Mouse (Mus musculus): ENCODE measurements around the gene Phf24. TPM values are rescaled to one million over a fixed set of nuclear protein-coding genes. Genes with fewer than 3 reads are reported as not detected.

Gene Phf24
- polyA plus RNA-seq (2015; fragmentation: Nextera tagmentation; extraction: Ambion mirVana): 0.12 and 0.39 TPM in 2 replicates

DNA sequence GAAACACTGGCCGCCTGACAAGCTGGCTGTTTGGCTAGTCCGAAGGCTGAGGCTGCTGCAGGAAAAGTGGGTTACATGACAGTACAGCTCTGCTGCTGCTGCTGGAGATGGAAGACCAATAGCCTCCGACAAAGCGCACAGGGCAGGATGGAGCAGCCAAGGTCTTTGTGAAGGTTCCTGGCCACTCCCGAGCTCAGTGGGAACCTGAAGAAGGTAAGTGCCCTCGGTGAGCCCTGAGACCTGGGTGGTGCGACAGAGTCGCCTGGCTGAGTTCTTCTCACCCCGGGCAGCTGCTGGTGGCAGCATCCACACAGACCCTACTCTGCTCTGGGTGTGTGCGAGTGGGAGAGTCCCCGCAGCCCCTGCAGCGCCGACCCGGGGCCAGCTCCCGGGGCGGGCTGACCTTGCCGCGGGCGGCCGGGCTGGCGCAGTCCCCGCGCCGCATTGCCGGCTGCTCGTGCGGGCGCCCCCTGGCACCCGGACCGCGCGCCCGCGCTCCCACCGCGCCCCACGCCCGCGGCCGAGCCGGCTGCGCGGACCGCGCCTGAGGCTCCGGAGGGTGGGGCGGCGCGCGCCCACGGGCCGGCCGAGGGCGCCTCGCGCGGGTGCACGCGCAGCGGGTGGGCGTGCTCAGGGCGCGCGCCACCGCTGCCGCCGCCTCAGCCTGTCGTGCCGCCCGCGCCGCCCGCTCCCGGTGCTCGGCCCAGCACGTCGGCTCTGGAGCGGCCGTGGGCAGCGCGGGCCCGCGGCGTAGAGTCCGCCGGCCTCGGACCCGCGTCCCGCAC is at the start of gene Phf24:
Gene Phf24 (plus strand): TSS at position 44 of the 785 bp plus-strand sequence.
- no peak for DNase-seq (ENCODE audit: low spot score)

DNA sequence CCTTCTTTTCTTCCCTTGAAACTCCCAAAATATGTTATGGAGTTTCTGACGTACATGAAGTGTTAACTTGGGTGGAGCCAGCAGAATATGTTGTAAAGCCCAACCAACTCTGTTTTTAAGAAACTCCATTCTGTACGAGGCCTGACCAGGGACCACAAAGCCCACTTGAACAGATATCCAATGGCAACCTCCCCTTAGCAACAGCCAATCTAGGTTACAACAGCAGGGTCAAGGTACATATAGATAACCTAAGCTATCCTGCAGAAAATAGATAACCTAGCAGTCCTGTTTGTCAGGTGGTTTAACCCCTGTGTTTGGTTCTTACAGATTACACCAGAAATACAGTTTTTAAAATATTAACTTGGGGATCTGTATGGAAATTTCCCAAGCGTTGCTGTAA is 49.1 kb upstream of the Phf24 start:
- DNase-seq (ENCODE audit: low spot score): no peak

DNA sequence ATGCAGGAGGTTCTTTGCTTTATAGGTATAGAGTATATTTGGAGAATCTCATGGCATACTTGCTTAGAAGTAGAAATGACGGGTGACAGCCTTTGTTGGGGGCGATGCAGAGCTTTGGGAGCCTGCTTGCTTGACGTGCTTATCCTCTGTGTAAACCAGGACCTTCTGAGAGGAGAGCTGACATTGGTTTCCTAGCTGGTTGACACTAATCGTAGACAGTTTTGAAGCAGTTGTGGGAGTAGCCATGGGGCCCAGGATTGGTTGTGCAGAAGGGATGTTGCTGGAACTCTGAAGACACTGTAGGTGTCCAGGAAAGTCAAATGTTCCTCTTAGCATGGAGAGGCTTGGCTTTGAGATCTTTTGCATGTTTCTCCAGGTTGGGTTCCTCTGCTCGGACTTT is 48.3 kb upstream of the Phf24 start:
- no peak for DNase-seq (ENCODE audit: low spot score)

DNA sequence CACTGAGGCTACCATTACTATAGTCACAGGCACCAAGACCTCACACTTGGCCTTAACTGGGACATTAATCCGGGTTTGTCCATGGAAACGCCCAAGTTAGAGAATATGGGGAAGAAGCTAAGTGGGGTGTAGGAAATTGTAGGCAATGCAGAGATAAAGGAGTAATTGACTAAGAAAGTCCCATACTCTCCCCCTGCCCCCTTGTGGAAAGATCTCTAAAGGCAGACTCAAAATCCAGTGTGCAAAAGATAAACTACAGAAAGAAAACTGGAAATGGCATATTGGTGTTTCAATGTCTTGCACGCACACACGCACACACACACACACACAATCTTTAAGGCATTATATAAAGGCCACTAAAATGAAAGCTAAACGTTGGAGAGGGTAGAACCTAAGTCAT is 45.7 kb upstream of the Phf24 start:
- DNase-seq (ENCODE audit: low spot score): no peak

GRCm38 (mm10) chr4:42872151-42872550 is 44.3 kb upstream of the Phf24 start:
- DNase-seq (ENCODE audit: low spot score): no peak

GRCm38 (mm10) chr4:42872746-42873435 is 43.6 kb upstream of the Phf24 start:
- no peak for DNase-seq (ENCODE audit: low spot score)

- DNase-seq (ENCODE audit: low spot score): no peak
Observed at GRCm38 (mm10) chr4:42874134-42874533, 42.3 kb upstream of the Phf24 start, which contains the start of gene Fam205c. Gene Fam205c, minus strand, starts transcription at chr4:42874234.

DNA sequence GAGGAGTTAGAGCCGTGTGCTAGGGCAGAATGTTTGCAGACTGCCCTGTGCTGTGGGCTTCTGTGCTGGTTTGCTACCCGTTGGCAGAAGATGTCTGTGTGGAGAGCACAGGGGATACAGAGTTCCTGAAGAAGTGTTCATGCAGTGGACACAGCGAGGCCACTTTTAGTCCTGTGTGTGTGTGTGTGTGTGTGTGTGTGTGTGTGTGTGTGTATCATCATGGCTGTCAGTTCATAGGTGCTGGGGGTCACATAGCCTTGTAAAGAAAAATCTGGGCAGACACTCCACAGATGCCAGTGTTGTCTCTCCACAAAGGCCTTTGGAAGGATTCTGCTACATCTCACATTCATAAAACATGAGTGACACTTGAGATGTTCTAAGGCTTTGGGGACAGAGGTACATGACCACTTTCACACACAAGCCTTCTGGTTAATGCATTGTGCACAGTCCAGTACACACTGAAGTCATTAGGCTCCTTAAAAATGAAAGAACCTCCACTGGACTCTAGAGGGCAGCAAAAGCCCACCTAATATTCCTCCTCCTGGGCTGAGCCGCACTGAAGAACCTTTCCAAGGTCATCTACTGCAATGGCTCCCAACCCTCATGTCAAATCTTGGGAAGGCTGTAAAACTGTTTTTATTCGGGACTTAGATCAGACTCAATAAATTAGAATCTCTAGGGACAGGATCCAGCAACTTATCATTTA is 39.7 kb upstream of the Phf24 start:
- peak; percentile 39 for DNase-seq (ENCODE audit: low spot score)

GRCm38 (mm10) chr4:42877657-42878056 is 38.8 kb upstream of the Phf24 start:
- no peak for DNase-seq (ENCODE audit: low spot score)

DNA sequence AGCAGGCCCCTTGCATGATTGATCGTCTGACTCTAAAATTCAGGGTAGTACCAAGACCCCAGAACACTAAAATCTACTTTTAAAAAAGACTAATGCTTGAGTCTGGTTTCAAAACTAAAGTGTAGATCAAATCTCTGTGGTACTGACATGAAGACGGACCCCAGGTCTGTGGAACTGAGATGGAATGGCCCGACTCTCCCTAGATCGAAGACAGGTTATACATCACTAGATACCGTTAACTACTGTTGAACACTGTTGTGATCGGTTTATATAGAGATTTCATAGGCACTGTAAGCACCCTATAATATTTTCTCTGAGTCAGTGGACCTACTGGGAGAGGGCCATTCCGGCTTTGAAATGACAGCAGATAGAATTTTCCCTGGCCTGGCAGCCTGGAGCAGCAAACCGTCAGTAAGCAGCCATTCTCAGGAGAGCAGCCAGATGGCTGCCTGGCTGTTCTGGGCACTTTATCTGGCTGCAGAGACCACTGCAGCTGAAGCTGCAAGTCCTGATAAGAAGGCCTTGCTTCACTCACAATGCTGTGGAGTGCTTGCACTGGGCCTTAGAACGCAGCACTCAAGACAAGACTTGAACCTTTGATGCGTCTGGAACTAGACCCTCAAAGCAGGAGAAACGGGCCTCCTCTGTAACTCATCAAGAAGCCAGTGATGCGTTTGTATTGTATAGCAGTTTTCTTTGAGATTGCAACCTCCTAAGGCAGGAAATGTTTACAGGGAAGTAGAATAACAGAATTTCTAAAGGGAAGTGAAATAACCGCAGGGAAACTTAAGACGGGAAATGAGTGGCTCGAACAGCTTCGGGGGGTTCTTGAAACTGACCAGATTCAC is 36.4 kb upstream of the Phf24 start:
- DNase-seq (ENCODE audit: low spot score): no peak

- no peak for DNase-seq (ENCODE audit: low spot score)
Observed at GRCm38 (mm10) chr4:42880677-42880948, 35.8 kb upstream of the Phf24 start.

DNA sequence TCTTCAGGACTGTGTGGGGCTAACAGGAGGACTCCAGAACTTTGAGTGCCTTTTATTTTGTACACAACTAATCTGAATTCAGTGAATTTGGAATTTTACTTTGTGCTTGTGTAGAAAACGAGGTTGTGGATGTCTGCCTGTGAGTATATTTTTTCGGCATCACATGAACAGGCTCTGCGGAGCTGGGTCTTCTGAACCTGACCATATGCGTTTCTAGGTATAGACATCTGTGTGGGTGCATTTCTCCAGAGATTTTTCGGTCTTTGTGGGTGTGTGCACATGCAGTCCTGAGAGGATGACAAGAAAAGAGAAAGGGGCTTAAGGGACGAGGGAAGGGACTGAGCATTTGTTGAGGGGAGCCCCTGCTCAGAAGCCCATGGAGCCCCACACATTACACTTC is 29.5 kb upstream of the Phf24 start:
- DNase-seq (ENCODE audit: low spot score): no peak

DNA sequence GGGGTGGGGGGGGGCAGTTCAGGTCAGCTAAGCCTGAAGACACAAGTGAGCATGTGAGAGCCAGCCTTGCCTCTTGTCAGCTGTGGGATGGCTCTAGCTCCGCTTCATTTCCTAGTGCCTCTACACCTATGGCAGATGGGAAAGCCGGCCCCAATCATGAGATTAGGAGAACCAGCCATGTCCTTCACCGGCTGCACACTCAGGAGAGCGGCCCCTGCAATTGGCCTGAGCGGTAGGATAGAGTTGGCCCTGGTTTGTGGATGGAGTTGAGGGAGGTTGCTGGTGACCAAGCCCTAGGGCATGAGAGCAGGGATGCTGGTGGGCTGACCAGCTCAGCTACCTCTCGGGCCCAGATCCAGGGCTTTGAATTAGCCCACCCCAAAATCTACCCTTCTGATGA is 27.7 kb upstream of the Phf24 start:
- DNase-seq (ENCODE audit: low spot score): no peak

- no peak for DNase-seq (ENCODE audit: low spot score)
Observed at GRCm38 (mm10) chr4:42891176-42891575, 25.3 kb upstream of the Phf24 start.

GRCm38 (mm10) chr4:42895118-42895517 is 21.3 kb upstream of the Phf24 start:
- no peak for DNase-seq (ENCODE audit: low spot score)

DNA sequence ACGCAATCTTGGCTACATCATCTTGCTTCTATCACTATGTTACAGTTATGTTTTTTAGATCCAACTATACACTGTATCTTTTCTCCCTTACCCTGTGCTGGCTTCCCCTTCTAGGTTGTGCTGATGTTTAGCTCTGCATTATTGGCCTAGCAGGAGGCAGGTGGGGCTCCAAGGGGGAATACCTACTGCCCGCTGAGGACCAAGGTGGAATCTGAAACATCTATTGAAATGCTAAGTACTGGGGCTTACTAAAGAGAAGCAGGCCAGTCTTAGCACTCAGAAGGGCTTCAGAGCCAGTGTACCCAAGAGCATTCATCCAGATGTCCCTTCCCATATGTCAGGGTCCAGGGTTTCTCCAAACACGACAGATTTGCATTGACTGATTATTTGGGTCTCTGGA is 17.5 kb upstream of the Phf24 start:
- no peak for DNase-seq (ENCODE audit: low spot score)

DNA sequence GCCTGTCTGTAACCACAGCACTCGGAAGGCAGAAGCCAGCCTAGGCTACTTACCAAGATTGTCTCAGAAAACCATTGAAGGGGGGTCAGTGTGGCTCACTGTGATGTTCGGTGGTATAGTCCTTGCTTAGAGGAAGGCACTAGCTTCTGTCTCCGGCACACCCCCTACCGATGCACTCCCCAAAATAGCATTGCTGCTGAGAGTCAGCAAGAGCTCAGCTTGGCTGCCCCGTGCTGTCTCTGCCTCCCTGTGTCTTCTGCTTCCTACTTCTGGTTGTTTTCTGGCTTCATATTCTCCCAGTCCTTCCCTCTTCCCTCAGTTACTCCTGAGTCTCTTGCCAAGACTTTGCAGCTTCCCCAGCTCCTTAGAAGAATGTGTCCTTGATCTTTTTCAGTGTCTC is 15.6 kb upstream of the Phf24 start:
- DNase-seq (ENCODE audit: low spot score): no peak

GRCm38 (mm10) chr4:42902174-42902573 is 14.3 kb upstream of the Phf24 start:
- peak; percentile 11 for DNase-seq (ENCODE audit: low spot score)

GRCm38 (mm10) chr4:42902730-42903129 is 13.7 kb upstream of the Phf24 start:
- DNase-seq (ENCODE audit: low spot score): no peak

GRCm38 (mm10) chr4:42903942-42904341 is 12.5 kb upstream of the Phf24 start:
- no peak for DNase-seq (ENCODE audit: low spot score)

- no peak for DNase-seq (ENCODE audit: low spot score)
Observed at GRCm38 (mm10) chr4:42904523-42904922, 11.9 kb upstream of the Phf24 start.

Measured in thymus, postnatal 0 days (tissue).